Comparison of ENCODE assay signal across 8 mouse cellular contexts in genomic region chr14:20785231-20785630, GRCm38 (mm10). TPM values are rescaled to one million over a fixed set of nuclear protein-coding genes. Genes with fewer than 3 reads are reported as not detected.
DNase-seq lines count a peak whose midpoint lies in the region; ATAC-seq and TF ChIP-seq lines count a peak whose summit lies in the region.

No protein-coding gene starts in this region.

- H3K4me3 ChIP-seq in kidney, postnatal 0 days (replicated peaks; ENCODE audit: low read depth, low read length): no peak overlapping the region

- no peak for TF ChIP-seq CTCF in kidney, postnatal 0 days (IDR thresholded peaks at IDR 0.05; ENCODE audit: low read depth)

- peaks cover 11% of the 10 kb centered on the region for H3K4me1 ChIP-seq in kidney, postnatal 0 days (replicated peaks; ENCODE audit: insufficient read depth, low read length)

- peaks cover 28% of the 10 kb centered on the region for H3K36me3 ChIP-seq in kidney, postnatal 0 days (ENCODE audit: insufficient read depth, low read length)

- DNase-seq in kidney, postnatal 0 days (ENCODE audit: low spot score): peak; percentile 26
- no peak for DNase-seq in kidney, postnatal 25 days
- peak; percentile 63 for DNase-seq in lung, postnatal 25 days (ENCODE audit: low spot score)
- peak; percentile 90 for DNase-seq in thymus, postnatal 0 days (ENCODE audit: low spot score)
- DNase-seq in urinary bladder, postnatal 36 days (ENCODE audit: low spot score in 2 of 2): no peak
- no peak for DNase-seq in frontal cortex, postnatal 14 days (ENCODE audit: low spot score in 2 of 2)
- no peak for DNase-seq in cerebellum, postnatal 4 days (ENCODE audit: low spot score in 2 of 2)

- ATAC-seq in kidney, postnatal 0 days (replicated peaks; ENCODE audit: low FRiP score, low read depth): peak; percentile 67
- peak; percentile 88 for ATAC-seq in common myeloid progenitor, adult 5-6 weeks (replicated peaks; ENCODE audit: low read depth, poor library complexity, severe bottlenecking)

- H3K4me2 ChIP-seq in kidney, postnatal 0 days (ENCODE audit: low read length): no peak overlapping the region

- WGBS in kidney, postnatal 0 days: 41% methylated on average over 1 of the region's 1 CpGs

- H3K27me3 ChIP-seq in kidney, postnatal 0 days (ENCODE audit: insufficient read depth, low read length): no peaks in the 10 kb centered on the region

- H3K9ac ChIP-seq in kidney, postnatal 0 days (ENCODE audit: low read depth, low read length): no peak overlapping the region

- H3K27ac ChIP-seq in kidney, postnatal 0 days: peak overlapping the region; percentile 20

- H3K9me3 ChIP-seq in kidney, postnatal 0 days (replicated peaks; ENCODE audit: low read length): no peaks in the 10 kb centered on the region

RNA-seq across cellular contexts. Expression of gene Camk2g, which starts 8.7 kb away (rescaled TPM):
- polyA plus RNA-seq in kidney, postnatal 0 days (2015; fragmentation: Nextera tagmentation; extraction: Ambion mirVana): 36.5 and 45.5 TPM in 2 replicates
- total RNA-seq in common myeloid progenitor, adult 5-6 weeks (2017): 46.7 and 57.4 TPM in 2 replicates
- 53.2 and 56.4 TPM in 2 replicates for polyA plus RNA-seq in thymus, postnatal 0 days (2015; fragmentation: Nextera tagmentation; extraction: Ambion mirVana)

RNA-seq across cellular contexts. Expression of gene Ndst2, which starts 50.9 kb away (rescaled TPM):
- polyA plus RNA-seq in kidney, postnatal 0 days (2015; fragmentation: Nextera tagmentation; extraction: Ambion mirVana): 18.2 and 19.3 TPM in 2 replicates
- 11.6 and 13.4 TPM in 2 replicates for total RNA-seq in common myeloid progenitor, adult 5-6 weeks (2017)
- polyA plus RNA-seq in thymus, postnatal 0 days (2015; fragmentation: Nextera tagmentation; extraction: Ambion mirVana): 9.2 and 9.8 TPM in 2 replicates

RNA-seq across cellular contexts. Expression of gene Plau, which starts 51.2 kb away (rescaled TPM):
- 70.2 and 74.7 TPM in 2 replicates for polyA plus RNA-seq in kidney, postnatal 0 days (2015; fragmentation: Nextera tagmentation; extraction: Ambion mirVana)
- total RNA-seq in common myeloid progenitor, adult 5-6 weeks (2017): 0.92 and 1.6 TPM in 2 replicates
- 3.5 and 3.7 TPM in 2 replicates for polyA plus RNA-seq in thymus, postnatal 0 days (2015; fragmentation: Nextera tagmentation; extraction: Ambion mirVana)

Comparison
In these comparisons a context has a peak if more than half of its experiments do, and no peak if none do; other contexts are left out.
1. DNase-seq: peak in kidney, postnatal 0 days (single experiment), lung, postnatal 25 days (single experiment) and thymus, postnatal 0 days (single experiment); none in kidney, postnatal 25 days (0 of 2), urinary bladder, postnatal 36 days (0 of 2), frontal cortex, postnatal 14 days (0 of 2) and cerebellum, postnatal 4 days (0 of 2).
2. RNA of gene Plau, which starts 51.2 kb away (polyA plus RNA-seq): 70.2 to 74.7 TPM in kidney, postnatal 0 days; 3.5 to 3.7 TPM in thymus, postnatal 0 days; every median in the first group is over 10 times any median in the second.